Mouse (Mus musculus) heart, embryonic 14.5 days (tissue): ENCODE measurements around the gene Ankra2. TPM values are rescaled to one million over a fixed set of nuclear protein-coding genes. Genes with fewer than 3 reads are reported as not detected.

ENCODE experiments used
- ATAC-seq: fragments of 200-750 bp; cut with Nextera tagmentation; 2 replicates; pipeline ENCODE4 v1.8.0; 2017; ENCODE audit warnings: low read depth, moderate TSS enrichment; ENCODE audit not compliant: insufficient number of reproducible peaks, insufficient read depth, low FRiP score
- H3K27ac ChIP-seq, 2 experiments: fragments of 200-500 bp in 1 of 2; fragments of 300-500 bp in 1 of 2; sonication (generic) in 1 of 2; replicated peaks in 1 of 2; 2 replicates each; pipeline ENCODE4 v1.5.1; 2012 to 2014; ENCODE audit warnings: low read depth in 2 of 2, low read length in 2 of 2, control low read depth in 1 of 2, mild to moderate bottlenecking in 1 of 2, mixed read lengths in 1 of 2; ENCODE audit not compliant: control insufficient read depth in 1 of 2, insufficient read depth in 1 of 2
- H3K27me3 ChIP-seq: fragments of 300-500 bp; sonication (generic); 2 replicates; pipeline ENCODE4 v1.6.1; 2014; ENCODE audit warnings: mild to moderate bottlenecking, low read length, control low read depth; ENCODE audit not compliant: control insufficient read depth, insufficient read depth
- H3K36me3 ChIP-seq: fragments of 300-500 bp; sonication (generic); 2 replicates; pipeline ENCODE4 v1.6.1; 2014; ENCODE audit warnings: mild to moderate bottlenecking, control low read depth, low read length, mixed read lengths; ENCODE audit not compliant: control insufficient read depth, insufficient read depth
- H3K4me1 ChIP-seq, 2 experiments: fragments of 200-500 bp in 1 of 2; fragments of 300-500 bp in 1 of 2; sonication (generic) in 1 of 2; 2 replicates each; pipeline ENCODE4 v1.6.1; 2012 to 2014; ENCODE audit warnings: low read length in 2 of 2, control low read depth in 1 of 2, mixed read lengths in 1 of 2; ENCODE audit not compliant: control insufficient read depth in 2 of 2, insufficient read depth in 2 of 2
- H3K4me2 ChIP-seq: fragments of 300-500 bp; sonication (generic); 2 replicates; pipeline ENCODE4 v1.6.1; 2014; ENCODE audit warnings: mild to moderate bottlenecking, low read length
- H3K4me3 ChIP-seq, 2 experiments: fragments of 200-500 bp in 1 of 2; fragments of 300-500 bp in 1 of 2; sonication (generic) in 1 of 2; 2 replicates each; pipeline ENCODE4 v1.5.1; 2012 to 2014; ENCODE audit warnings: low read length in 2 of 2, mild to moderate bottlenecking in 2 of 2, control low read depth in 1 of 2, low read depth in 1 of 2, moderate library complexity in 1 of 2; ENCODE audit not compliant: control insufficient read depth in 1 of 2, insufficient read depth in 1 of 2
- H3K9ac ChIP-seq: fragments of 300-500 bp; sonication (generic); 2 replicates; pipeline ENCODE4 v1.6.1; 2014; ENCODE audit warnings: mild to moderate bottlenecking, low read length
- H3K9me3 ChIP-seq: fragments of 300-500 bp; sonication (generic); 2 replicates; pipeline ENCODE4 v1.6.1; 2016; ENCODE audit warnings: low read length, control low read depth; ENCODE audit not compliant: control insufficient read depth
- WGBS: fragments of 180-500 bp; shearing (Covaris S2); extraction: QIAGEN DNeasy Blood & Tissue Kit; methylation state at CpG from one replicate; pipeline ENCODE4 v1.1.7; 2014; 5-methylcytosine and 5-hydroxymethylcytosine counted together
- polyA plus RNA-seq: library from polyadenylated mRNA; unstranded; fragments of >200 nt; fragmentation: Nextera tagmentation; extraction: Ambion mirVana; gene quantifications from 2 replicates; pipeline ENCODE4 v1.2.1, GENCODE M21; 2014

Ankra2 gene
- polyA plus RNA-seq, 1 experiment from 2014 or later = 24.1 TPM

- no peaks in the 10 kb centered on the region for H3K9me3 ChIP-seq
- H3K4me3 ChIP-seq = no peak overlapping the region
- peaks cover 0 to 16% of the 10 kb centered on the region in 2 experiments; a peak in 2 of 4 replicates for H3K4me1 ChIP-seq
- no peaks in the 10 kb centered on the region for H3K27me3 ChIP-seq
- no peak overlapping the region for H3K27ac ChIP-seq
- H3K9ac ChIP-seq = no peak overlapping the region
- ATAC-seq = no peak
- H3K4me2 ChIP-seq = peak overlapping the region; percentile 71
- H3K36me3 ChIP-seq = peaks cover 23% of the 10 kb centered on the region
- 86% methylated on average over 6 of the region's 6 CpGs for WGBS
These were observed 55.0 kb downstream of the Ankra2 start for GRCm38 (mm10) chr13:98317911-98318310.

Other genes starting within 250 kb of the Ankra2 start
- 10.8 and 14.2 TPM in 2 replicates for gene Arhgef28, start 56.6 kb upstream of the Ankra2 start, polyA plus RNA-seq
- gene Utp15, start within 50 bp of the Ankra2 start, polyA plus RNA-seq = 16.2 TPM in 2 replicates
- not detected in 2 replicates for gene Gm21976, start 16.8 kb downstream of the Ankra2 start, polyA plus RNA-seq
- gene Btf3, start 53.9 kb downstream of the Ankra2 start, polyA plus RNA-seq = 400 and 431 TPM in 2 replicates
- gene Foxd1, start 91.2 kb downstream of the Ankra2 start, polyA plus RNA-seq = not detected in 2 replicates
- gene Gm10320, start 228.9 kb downstream of the Ankra2 start, polyA plus RNA-seq = 0.81 and 1.2 TPM in 2 replicates